Mouse (Mus musculus) bone marrow macrophage, adult 2 months (primary cell): Measurements from ENCODE around the gene Trim28.

Source experiments
- CTCF ChIP-seq: IDR thresholded peaks from 2 replicates; pipeline ENCODE4 v1.5.1; 2012; ENCODE audit warnings: low read depth, mild to moderate bottlenecking, low read length, moderate library complexity
- POLR2A ChIP-seq: IDR thresholded peaks from 2 replicates; pipeline ENCODE4 v1.6.1; 2012; ENCODE audit warnings: mild to moderate bottlenecking, low read depth, low read length, borderline replicate concordance

DNA sequence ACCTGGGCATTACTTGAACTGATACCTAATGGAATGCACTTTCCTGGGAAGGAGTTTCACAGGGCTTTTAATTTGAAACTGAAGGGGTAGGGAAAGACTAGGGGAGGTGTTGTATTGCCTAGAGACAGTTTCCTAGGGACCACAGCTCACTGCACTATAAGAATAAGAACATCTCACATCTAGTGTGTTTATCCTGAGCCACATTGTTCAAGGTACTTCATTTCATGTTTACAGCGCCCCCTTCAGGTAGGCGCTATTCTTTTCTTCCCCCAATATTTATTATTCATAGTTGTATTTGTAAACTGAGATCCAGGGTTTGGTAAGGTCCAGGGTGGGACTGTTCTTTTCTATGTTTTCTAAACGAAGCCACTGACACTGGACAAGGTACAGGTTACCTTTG is 6.7 kb upstream of the Trim28 start:
- TF ChIP-seq CTCF (no peak), POLR2A (no peak)
